Mouse (Mus musculus) lung, embryonic 16.5 days (tissue): ENCODE data around the gene Rnf220. TPM values are rescaled to one million over a fixed set of nuclear protein-coding genes. Genes with fewer than 3 reads are reported as not detected.

Source experiments
- ATAC-seq: fragments of 200-750 bp; cut with Nextera tagmentation; 2 replicates; pipeline ENCODE4 v1.8.0; 2017; ENCODE audit warnings: low read depth, mild to moderate bottlenecking, moderate library complexity
- H3K27ac ChIP-seq: fragments of 300-500 bp; sonication (generic); 2 replicates; pipeline ENCODE4 v1.5.1; 2014; ENCODE audit warnings: mild to moderate bottlenecking, control low read depth, low read length
- H3K27me3 ChIP-seq: fragments of 300-500 bp; sonication (generic); 2 replicates; pipeline ENCODE4 v1.6.1; 2014; ENCODE audit warnings: low read depth, low read length, mixed read lengths; ENCODE audit not compliant: control insufficient read depth, insufficient read depth
- H3K36me3 ChIP-seq: fragments of 300-500 bp; sonication (generic); 2 replicates; pipeline ENCODE4 v1.6.1; 2014; ENCODE audit warnings: low read length; ENCODE audit not compliant: control insufficient read depth, insufficient read depth
- H3K4me1 ChIP-seq: fragments of 300-500 bp; sonication (generic); replicated peaks from 2 replicates; pipeline ENCODE4 v1.6.1; 2014; ENCODE audit warnings: low read length, mixed read lengths; ENCODE audit not compliant: control insufficient read depth, insufficient read depth
- H3K4me2 ChIP-seq: fragments of 300-500 bp; sonication (generic); 2 replicates; pipeline ENCODE4 v1.6.1; 2014; ENCODE audit warnings: low read depth, low read length, control low read depth
- H3K4me3 ChIP-seq: fragments of 300-500 bp; sonication (generic); 2 replicates; pipeline ENCODE4 v1.5.1; 2014; ENCODE audit warnings: mild to moderate bottlenecking, low read length, control low read depth
- H3K9ac ChIP-seq: fragments of 300-500 bp; sonication (generic); 2 replicates; pipeline ENCODE4 v1.6.1; 2014; ENCODE audit warnings: low read length, control low read depth
- H3K9me3 ChIP-seq: fragments of 300-500 bp; sonication (generic); 2 replicates; pipeline ENCODE4 v1.6.1; 2016; ENCODE audit warnings: low read length; ENCODE audit not compliant: control insufficient read depth
- WGBS: fragments of 180-500 bp; shearing (Covaris S2); extraction: QIAGEN DNeasy Blood & Tissue Kit; methylation state at CpG from one replicate; pipeline ENCODE4 v1.1.7; 2014; 5-methylcytosine and 5-hydroxymethylcytosine counted together
- polyA plus RNA-seq: library from polyadenylated mRNA; unstranded; fragments of >200 nt; fragmentation: Nextera tagmentation; extraction: Ambion mirVana; gene quantifications from 2 replicates; pipeline ENCODE4 v1.2.1, GENCODE M21; 2015

The Rnf220 gene
- polyA plus RNA-seq, 1 experiment from 2014 or later = 61.5 TPM

GRCm38 (mm10) chr4:117527116-117527899, 30.5 kb upstream of the Rnf220 start:
- ATAC-seq = no peak
- Histone ChIP-seq H3K27ac (no peak overlapping the region), H3K36me3 (no peaks in the 10 kb centered on the region), H3K4me3 (no peak overlapping the region), H3K4me1 (no peaks in the 10 kb centered on the region), H3K4me2 (no peak overlapping the region), H3K9me3 (no peaks in the 10 kb centered on the region), H3K27me3 (no peaks in the 10 kb centered on the region), H3K9ac (no peak overlapping the region)
- WGBS = 38% methylated on average over 9 of the region's 9 CpGs

GRCm38 (mm10) chr4:117525990-117526389, 29.1 kb upstream of the Rnf220 start:
- WGBS = 87% methylated on average over 5 of the region's 5 CpGs
- Histone ChIP-seq H3K9ac (no peak overlapping the region), H3K27ac (no peak overlapping the region), H3K9me3 (no peaks in the 10 kb centered on the region), H3K27me3 (no peaks in the 10 kb centered on the region), H3K36me3 (no peaks in the 10 kb centered on the region), H3K4me1 (no peaks in the 10 kb centered on the region), H3K4me3 (no peak overlapping the region), H3K4me2 (no peak overlapping the region)
- no peak for ATAC-seq

GRCm38 (mm10) chr4:117521350-117521749, 24.5 kb upstream of the Rnf220 start:
- Histone ChIP-seq H3K27me3 (no peaks in the 10 kb centered on the region), H3K36me3 (no peaks in the 10 kb centered on the region), H3K9me3 (no peaks in the 10 kb centered on the region), H3K4me3 (no peak overlapping the region), H3K4me1 (no peaks in the 10 kb centered on the region), H3K27ac (no peak overlapping the region), H3K9ac (no peak overlapping the region), H3K4me2 (no peak overlapping the region)
- no peak for ATAC-seq
- 55% methylated on average over 2 of the region's 2 CpGs for WGBS

- Histone ChIP-seq H3K9ac (no peak overlapping the region), H3K4me3 (no peak overlapping the region), H3K27ac (no peak overlapping the region), H3K9me3 (no peaks in the 10 kb centered on the region), H3K27me3 (no peaks in the 10 kb centered on the region), H3K4me2 (no peak overlapping the region), H3K36me3 (no peaks in the 10 kb centered on the region), H3K4me1 (no peaks in the 10 kb centered on the region)
- WGBS = 87% methylated on average over 4 of the region's 4 CpGs
- no peak for ATAC-seq
Observed at GRCm38 (mm10) chr4:117518246-117518645, 21.4 kb upstream of the Rnf220 start.

- peaks cover 25% of the 10 kb centered on the region for H3K27me3 ChIP-seq
- no peaks in the 10 kb centered on the region for H3K36me3 ChIP-seq
- H3K4me1 ChIP-seq = peaks cover 19% of the 10 kb centered on the region
- no peak overlapping the region for H3K9ac ChIP-seq
- H3K4me3 ChIP-seq = no peak overlapping the region
- no peak overlapping the region for H3K4me2 ChIP-seq
- WGBS = 79% methylated on average over 8 of the region's 8 CpGs
- no peak for ATAC-seq
- H3K9me3 ChIP-seq = peaks cover 5% of the 10 kb centered on the region; the same call in 1 of the 2 replicates
- no peak overlapping the region for H3K27ac ChIP-seq
Observed at GRCm38 (mm10) chr4:117499043-117499442, 2.2 kb upstream of the Rnf220 start.

- Histone ChIP-seq H3K36me3 (no peaks in the 10 kb centered on the region), H3K9me3 (no peaks in the 10 kb centered on the region), H3K4me2 (peak overlapping the region; percentile 86), H3K27me3 (peaks cover 48% of the 10 kb centered on the region), H3K27ac (no peak overlapping the region), H3K4me1 (peaks cover 19% of the 10 kb centered on the region), H3K4me3 (peak overlapping the region; percentile 53), H3K9ac (peak overlapping the region; percentile 43; the same call in 1 of the 2 replicates)
- no peak for ATAC-seq
- WGBS = 0% methylated on average over 33 of the region's 33 CpGs
Observed at GRCm38 (mm10) chr4:117495869-117496401, 917 bp downstream of the Rnf220 start.

- H3K4me2 ChIP-seq = peak overlapping the region; percentile 86
- peaks cover 19% of the 10 kb centered on the region for H3K4me1 ChIP-seq
- peak overlapping the region; percentile 53 for H3K4me3 ChIP-seq
- no peaks in the 10 kb centered on the region for H3K9me3 ChIP-seq
- ATAC-seq = peak; percentile 23; the same call in 1 of the 2 replicates
- H3K36me3 ChIP-seq = no peaks in the 10 kb centered on the region
- no peak overlapping the region for H3K27ac ChIP-seq
- H3K9ac ChIP-seq = peak overlapping the region; percentile 52
- under 1% methylated on average over 45 of the region's 47 CpGs for WGBS
- peaks cover 57% of the 10 kb centered on the region for H3K27me3 ChIP-seq
Observed at GRCm38 (mm10) chr4:117494911-117495501, 1.8 kb downstream of the Rnf220 start.

- Histone ChIP-seq H3K4me1 (peaks cover 19% of the 10 kb centered on the region), H3K36me3 (no peaks in the 10 kb centered on the region), H3K9me3 (no peaks in the 10 kb centered on the region), H3K9ac (peak overlapping the region; percentile 52), H3K27me3 (peaks cover 66% of the 10 kb centered on the region), H3K4me2 (peak overlapping the region; percentile 86), H3K4me3 (peak overlapping the region; percentile 53), H3K27ac (no peak overlapping the region)
- ATAC-seq = 0 out of 2 replicates have a peak, but pooled peaks have one; percentile 29
- under 1% methylated on average over 68 of the region's 71 CpGs for WGBS
Observed at GRCm38 (mm10) chr4:117493905-117494851, 2.7 kb downstream of the Rnf220 start.
